Mouse (Mus musculus): ENCODE data around the gene Mrpl58. TPM values are rescaled to one million over a fixed set of nuclear protein-coding genes. Genes with fewer than 3 reads are reported as not detected.
"Not testable (repeated sequence)": the region's sequence is repeated elsewhere in the genome, so short reads cannot be mapped to it uniquely, and the experiment has no call there.

Mrpl58 gene
- polyA plus RNA-seq, 1 experiment from 2014 or later = 192 TPM

GRCm38 (mm10) chr11:115384587-115384986 lies 19.0 kb upstream of the Mrpl58 start:
- H3K27me3 ChIP-seq = no peaks in the 10 kb centered on the region
- H3K9me3 ChIP-seq = no peaks in the 10 kb centered on the region
- H3K36me3 ChIP-seq = no peaks in the 10 kb centered on the region
- H3K27ac ChIP-seq (replicated peaks) = peak overlapping the region; percentile 95; the same call in 1 of the 2 replicates
- no peak overlapping the region for H3K4me3 ChIP-seq
- H3K9ac ChIP-seq (replicated peaks) = peak overlapping the region; percentile 97
- no peak for ATAC-seq (replicated peaks)
- WGBS = 76% methylated on average over 5 of the region's 5 CpGs
- peaks cover 42% of the 10 kb centered on the region for H3K4me1 ChIP-seq
- H3K4me2 ChIP-seq (replicated peaks) = 0 out of 2 replicates have a peak overlapping the region, but pooled peaks have one; percentile 70

GRCm38 (mm10) chr11:115386859-115387258 lies 16.7 kb upstream of the Mrpl58 start:
- WGBS = 91% methylated on average over 3 of the region's 3 CpGs
- not testable (repeated sequence) for H3K4me2 ChIP-seq (replicated peaks); H3K9me3 ChIP-seq; H3K4me3 ChIP-seq; H3K27me3 ChIP-seq; H3K27ac ChIP-seq (replicated peaks); H3K9ac ChIP-seq (replicated peaks); ATAC-seq (replicated peaks)
- peaks cover 18% of the 10 kb centered on the region for H3K36me3 ChIP-seq
- H3K4me1 ChIP-seq = peaks cover 36% of the 10 kb centered on the region

GRCm38 (mm10) chr11:115391358-115391757 lies 12.2 kb upstream of the Mrpl58 start:
- 90% methylated on average over 7 of the region's 7 CpGs for WGBS
- no peak overlapping the region for H3K27ac ChIP-seq (replicated peaks)

GRCm38 (mm10) chr11:115393721-115394325 lies 9.7 kb upstream of the Mrpl58 start:
- ATAC-seq (replicated peaks) = no peak
- WGBS = 75% methylated on average over 34 of the region's 34 CpGs
- no peak overlapping the region for H3K27ac ChIP-seq (replicated peaks)
- no peaks in the 10 kb centered on the region for H3K9me3 ChIP-seq
- H3K4me2 ChIP-seq (replicated peaks) = no peak overlapping the region
- H3K4me1 ChIP-seq = no peaks in the 10 kb centered on the region
- H3K27me3 ChIP-seq = no peaks in the 10 kb centered on the region
- H3K9ac ChIP-seq (replicated peaks) = no peak overlapping the region
- no peak overlapping the region for H3K4me3 ChIP-seq
- H3K36me3 ChIP-seq = peaks cover 49% of the 10 kb centered on the region

More at GRCm38 (mm10) chr11:115391358-115391757, 12.2 kb upstream of the Mrpl58 start:
- Histone ChIP-seq H3K4me3 (no peak overlapping the region), H3K9me3 (no peaks in the 10 kb centered on the region), H3K4me2 (replicated peaks) (no peak overlapping the region), H3K9ac (replicated peaks) (no peak overlapping the region), H3K4me1 (peaks cover 4% of the 10 kb centered on the region; the same call in 1 of the 2 replicates), H3K27me3 (no peaks in the 10 kb centered on the region), H3K36me3 (peaks cover 48% of the 10 kb centered on the region)
- ATAC-seq (replicated peaks) = no peak

- Histone ChIP-seq H3K9me3 (no peaks in the 10 kb centered on the region), H3K4me3 (no peak overlapping the region), H3K4me2 (replicated peaks) (no peak overlapping the region), H3K27ac (replicated peaks) (no peak overlapping the region), H3K9ac (replicated peaks) (no peak overlapping the region), H3K27me3 (no peaks in the 10 kb centered on the region), H3K4me1 (peaks cover 8% of the 10 kb centered on the region), H3K36me3 (peaks cover 21% of the 10 kb centered on the region)
- no peak for ATAC-seq (replicated peaks)
- WGBS = 84% methylated on average over 7 of the region's 7 CpGs
Observed at GRCm38 (mm10) chr11:115398085-115398484, 5.5 kb upstream of the Mrpl58 start.

GRCm38 (mm10) chr11:115400126-115400525 lies 3.4 kb upstream of the Mrpl58 start:
- 74% methylated on average over 3 of the region's 3 CpGs for WGBS
- Histone ChIP-seq H3K9ac (replicated peaks) (no peak overlapping the region), H3K4me3 (no peak overlapping the region), H3K9me3 (no peaks in the 10 kb centered on the region), H3K4me2 (replicated peaks) (no peak overlapping the region), H3K27ac (replicated peaks) (peak overlapping the region; percentile 46; the same call in 1 of the 2 replicates), H3K27me3 (no peaks in the 10 kb centered on the region), H3K36me3 (peaks cover 4% of the 10 kb centered on the region; the same call in 1 of the 2 replicates), H3K4me1 (peaks cover 21% of the 10 kb centered on the region)
- ATAC-seq (replicated peaks) = no peak

GRCm38 (mm10) chr11:115400630-115401391 lies 2.7 kb upstream of the Mrpl58 start:
- H3K36me3 ChIP-seq = peaks cover 4% of the 10 kb centered on the region; the same call in 1 of the 2 replicates
- no peak overlapping the region for H3K4me3 ChIP-seq
- H3K9me3 ChIP-seq = no peaks in the 10 kb centered on the region
- WGBS = 41% methylated on average over 11 of the region's 11 CpGs
- H3K4me1 ChIP-seq = peaks cover 22% of the 10 kb centered on the region
- H3K9ac ChIP-seq (replicated peaks) = no peak overlapping the region
- no peaks in the 10 kb centered on the region for H3K27me3 ChIP-seq
- peak overlapping the region; percentile 46 for H3K27ac ChIP-seq (replicated peaks)
- 0 out of 2 replicates have a peak, but pooled peaks have one; percentile 21 for ATAC-seq (replicated peaks)
- no peak overlapping the region for H3K4me2 ChIP-seq (replicated peaks)

GRCm38 (mm10) chr11:115405723-115406122 lies 2.2 kb downstream of the Mrpl58 start:
- no peak overlapping the region for H3K27ac ChIP-seq (replicated peaks)
- no peak overlapping the region for H3K4me2 ChIP-seq (replicated peaks)
- WGBS = 94% methylated on average over 6 of the region's 6 CpGs
- no peak overlapping the region for H3K4me3 ChIP-seq
- no peak for ATAC-seq (replicated peaks)
- H3K9ac ChIP-seq (replicated peaks) = no peak overlapping the region
- peaks cover 40% of the 10 kb centered on the region for H3K4me1 ChIP-seq
- no peaks in the 10 kb centered on the region for H3K9me3 ChIP-seq
- no peaks in the 10 kb centered on the region for H3K27me3 ChIP-seq
- H3K36me3 ChIP-seq = peaks cover 14% of the 10 kb centered on the region

- Histone ChIP-seq H3K9ac (replicated peaks) (no peak overlapping the region), H3K27ac (replicated peaks) (no peak overlapping the region), H3K9me3 (no peaks in the 10 kb centered on the region), H3K27me3 (no peaks in the 10 kb centered on the region), H3K4me3 (no peak overlapping the region), H3K4me1 (peaks cover 45% of the 10 kb centered on the region), H3K4me2 (replicated peaks) (no peak overlapping the region), H3K36me3 (peaks cover 21% of the 10 kb centered on the region)
- 95% methylated on average over 17 of the region's 17 CpGs for WGBS
- no peak for ATAC-seq (replicated peaks)
Observed at GRCm38 (mm10) chr11:115406858-115407401, 3.4 kb downstream of the Mrpl58 start.

- Histone ChIP-seq H3K27me3 (no peaks in the 10 kb centered on the region), H3K4me2 (replicated peaks) (no peak overlapping the region), H3K4me1 (peaks cover 54% of the 10 kb centered on the region), H3K9ac (replicated peaks) (no peak overlapping the region), H3K4me3 (no peak overlapping the region), H3K9me3 (no peaks in the 10 kb centered on the region), H3K36me3 (peaks cover 21% of the 10 kb centered on the region), H3K27ac (replicated peaks) (peak overlapping the region; percentile 65)
- no peak for ATAC-seq (replicated peaks)
- WGBS = 70% methylated on average over 6 of the region's 6 CpGs
Observed at GRCm38 (mm10) chr11:115408266-115408920, 4.8 kb downstream of the Mrpl58 start.

GRCm38 (mm10) chr11:115409556-115409955 lies 6.0 kb downstream of the Mrpl58 start:
- no peaks in the 10 kb centered on the region for H3K9me3 ChIP-seq
- peaks cover 54% of the 10 kb centered on the region for H3K4me1 ChIP-seq
- peak overlapping the region; percentile 15; the same call in 1 of the 2 replicates for H3K9ac ChIP-seq (replicated peaks)
- H3K4me2 ChIP-seq (replicated peaks) = peak overlapping the region; percentile 5; the same call in 1 of the 2 replicates
- H3K27ac ChIP-seq (replicated peaks) = peak overlapping the region; percentile 65
- WGBS = 6% methylated on average over 7 of the region's 7 CpGs
- no peak for ATAC-seq (replicated peaks)
- no peak overlapping the region for H3K4me3 ChIP-seq
- H3K36me3 ChIP-seq = peaks cover 21% of the 10 kb centered on the region
- H3K27me3 ChIP-seq = no peaks in the 10 kb centered on the region

Measured in forebrain, embryonic 15.5 days (tissue).